Mouse (Mus musculus): ENCODE data around the gene Cx3cr1.

DNA sequence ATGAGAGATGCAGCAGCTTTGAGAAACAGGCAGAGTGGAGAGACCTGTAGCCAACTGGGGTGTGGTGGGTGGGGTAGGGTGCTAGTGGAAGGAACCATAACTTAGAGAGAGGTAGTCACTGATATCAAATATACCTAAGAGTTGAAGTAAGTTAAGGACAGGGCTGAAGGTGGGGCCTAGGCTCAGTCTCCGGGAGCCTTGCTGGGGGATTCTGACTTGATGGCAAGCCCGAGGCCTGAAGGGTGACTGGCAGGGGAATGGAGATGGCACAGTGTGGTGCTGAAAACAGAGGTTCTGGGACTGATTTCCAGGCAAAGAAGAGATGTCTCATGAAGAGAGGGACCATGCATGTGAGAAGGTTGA lies 45.1 kb upstream of the Cx3cr1 start:
- TF ChIP-seq CTCF (IDR thresholded peaks at IDR 0.05; ENCODE audit: extremely low read depth, insufficient read length, insufficient replicate concordance, low read depth, low read length) (no peak), POLR2A (IDR thresholded peaks at IDR 0.05; ENCODE audit: low read depth, low read length) (no peak)

Measured in small intestine, adult 2 months (tissue).